Mouse (Mus musculus) layer of hippocampus, adult 9-10 months (tissue): ENCODE measurements around the gene Smco2.
A peak's percentile ranks its signal among the peaks of the same experiment; 100 is the strongest.
"Not testable (repeated sequence)": the region's sequence is repeated elsewhere in the genome, so short reads cannot be mapped to it uniquely, and the experiment has no call there.

Experiments
- DNase-seq: peaks from one replicate; pipeline ENCODE4 v3.0.0; 2022; ENCODE audit warnings: low spot score

Gene Smco2

DNA sequence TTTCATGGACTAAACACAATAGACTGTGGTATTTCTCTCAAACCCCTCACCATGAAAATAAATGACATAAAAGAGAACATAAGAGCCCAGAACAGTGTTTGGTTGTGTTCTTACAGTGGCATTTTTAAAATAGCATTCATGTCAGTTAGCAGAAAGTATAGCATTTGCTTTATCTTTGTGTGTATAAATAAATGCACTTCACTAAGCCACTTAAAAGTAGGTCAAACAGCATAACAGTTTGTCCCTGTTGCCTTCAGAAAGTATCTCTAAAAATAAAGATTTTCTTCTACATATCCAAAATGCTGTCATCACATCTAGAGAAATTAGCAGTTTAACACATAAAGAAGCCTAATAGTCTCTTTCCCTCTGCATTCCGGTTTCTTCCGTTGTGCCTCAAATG is 7.5 kb downstream of the Smco2 start:
- no peak for DNase-seq

DNA sequence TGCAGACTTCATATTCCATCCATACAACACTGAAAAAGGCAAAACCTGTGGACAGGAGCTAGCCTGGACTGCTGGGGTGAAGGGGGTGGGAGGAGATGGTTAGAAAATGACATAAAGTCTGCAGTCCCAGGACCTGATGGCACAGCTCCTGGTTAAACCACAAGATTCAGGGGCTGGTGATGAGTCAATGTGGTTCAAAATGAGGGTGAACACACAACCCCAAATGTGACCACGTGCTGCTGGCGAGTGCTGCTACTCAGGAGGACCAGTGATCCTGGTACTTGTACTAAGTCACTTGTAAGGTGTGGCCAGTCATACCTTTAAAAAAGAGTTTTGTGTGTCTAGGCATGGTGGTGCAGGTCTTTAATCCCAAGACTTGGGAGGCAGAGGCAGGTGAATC is 13.2 kb downstream of the Smco2 start:
- DNase-seq, result no peak

DNA sequence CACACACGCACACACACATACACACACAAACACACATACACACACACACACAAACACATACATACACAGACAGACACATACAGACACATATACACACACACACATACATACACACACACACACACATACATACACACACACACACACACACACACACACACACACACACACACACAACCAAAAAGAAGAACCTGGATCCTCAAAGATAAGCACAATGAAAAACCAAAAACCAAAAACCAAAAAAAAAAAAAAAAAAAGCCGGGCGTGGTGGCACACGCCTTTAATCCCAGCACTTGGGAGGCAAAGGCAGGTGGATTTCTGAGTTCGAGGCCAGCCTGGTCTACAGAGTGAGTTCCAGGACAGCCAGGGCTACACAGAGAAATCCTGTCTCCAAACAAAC is 14.5 kb downstream of the Smco2 start:
- not testable (repeated sequence) for DNase-seq

DNA sequence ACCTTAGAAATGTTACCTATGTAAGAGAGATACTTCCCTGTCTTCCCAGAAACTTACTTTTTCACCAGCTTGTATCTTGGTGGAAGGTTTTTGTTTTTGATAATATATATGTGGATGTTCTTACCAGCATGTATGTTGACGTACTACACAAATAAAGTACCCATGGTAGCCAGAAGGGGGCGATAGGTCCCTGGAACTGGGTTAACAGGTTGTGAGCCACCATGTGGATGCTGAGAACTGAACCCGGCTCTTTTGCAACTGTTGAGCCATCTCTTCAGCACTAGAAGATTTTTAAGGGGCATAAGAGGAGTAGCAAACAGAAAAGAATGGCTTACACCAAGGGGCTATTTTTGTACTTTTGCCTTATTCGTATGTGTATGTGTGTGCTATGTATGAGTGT is 15.8 kb downstream of the Smco2 start:
- DNase-seq, result no peak

DNA sequence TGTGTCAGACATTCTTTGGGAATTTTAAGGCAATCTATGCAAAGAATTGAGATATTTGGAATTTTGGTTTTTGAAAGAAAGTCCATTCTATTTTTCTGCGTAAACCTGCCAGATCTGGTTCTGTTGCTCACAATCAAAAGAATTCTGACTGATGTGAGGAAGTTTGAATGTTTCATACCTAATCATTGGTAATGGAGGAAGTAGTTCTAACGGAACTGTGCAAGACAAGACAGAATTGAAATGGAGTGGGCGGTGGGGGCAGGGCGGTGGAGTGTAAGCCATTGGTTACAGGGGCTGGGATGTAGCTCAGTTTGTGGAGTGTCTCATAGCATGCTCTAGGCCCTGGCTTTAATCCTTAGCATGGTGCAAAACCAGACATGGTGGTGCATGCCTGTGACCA is 22.1 kb downstream of the Smco2 start:
- DNase-seq, result no peak

DNA sequence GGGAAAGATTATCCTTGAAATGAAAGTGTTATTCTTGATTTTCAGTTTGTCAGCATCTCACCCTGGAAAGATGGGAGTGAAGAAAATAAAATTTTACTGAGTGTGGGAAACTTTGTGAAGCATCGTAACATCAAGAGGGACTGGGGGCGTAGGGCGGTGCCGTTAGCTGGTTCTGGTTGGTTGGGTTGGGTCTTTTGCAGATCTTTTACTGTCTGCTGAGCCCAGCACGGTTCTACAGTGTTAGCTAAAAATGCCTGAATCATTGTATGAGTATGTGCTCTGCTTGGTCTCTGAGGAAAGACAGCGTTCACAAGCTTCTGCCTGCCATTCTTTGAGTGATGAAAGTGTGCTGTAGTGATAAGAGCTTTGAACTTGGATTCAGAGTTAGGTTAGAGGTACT is 24.5 kb downstream of the Smco2 start:
- DNase-seq, result no peak

DNA sequence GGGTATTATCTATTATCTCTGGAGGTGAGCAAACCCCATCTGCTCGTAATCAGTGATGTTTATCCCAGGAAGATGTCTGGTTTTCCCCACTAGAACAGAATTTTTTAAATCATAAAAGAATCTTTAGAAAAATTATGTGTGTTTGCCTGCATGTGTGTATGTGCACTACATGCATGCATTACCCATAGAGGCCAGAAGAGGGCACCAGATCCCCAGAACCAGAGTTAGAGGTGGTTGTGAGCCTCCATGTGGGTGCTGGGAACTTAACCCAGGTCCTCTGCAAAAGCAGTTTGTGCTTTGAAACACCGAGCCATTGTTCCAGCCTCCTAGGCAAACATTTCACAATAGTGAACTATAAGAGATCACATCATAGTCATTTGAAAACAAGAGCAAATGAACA is 26.9 kb downstream of the Smco2 start:
- no peak for DNase-seq

DNA sequence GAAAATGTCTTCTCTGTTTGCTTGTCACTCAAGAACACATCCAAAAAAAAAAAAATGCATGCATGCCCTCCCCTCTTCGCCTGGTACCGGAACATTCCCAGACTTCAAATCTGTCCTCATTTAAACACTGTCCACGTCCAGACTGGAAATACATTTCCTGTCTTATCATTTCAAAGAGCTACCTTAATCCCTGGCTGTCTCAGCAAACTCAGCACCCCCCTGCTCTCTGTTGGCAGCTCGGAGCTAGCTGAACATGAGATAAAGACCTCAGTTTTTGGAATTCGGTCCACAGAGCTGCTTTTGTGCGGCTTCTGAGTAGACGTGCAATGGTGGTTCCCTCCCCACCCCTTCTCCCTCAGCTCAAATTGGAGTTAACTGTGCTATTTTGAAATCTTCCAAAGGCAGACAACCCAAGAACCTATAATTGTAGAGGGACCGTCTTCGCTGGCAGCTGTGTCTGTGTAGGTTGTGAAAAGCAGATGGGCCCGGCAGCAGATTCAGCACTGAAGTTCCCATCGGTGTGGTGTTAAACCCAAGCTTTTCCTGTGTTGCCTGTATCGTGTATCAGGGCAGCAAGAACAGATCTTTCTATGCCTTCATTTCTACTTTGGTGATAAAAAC is 27.6 kb downstream of the Smco2 start:
- DNase-seq, result no peak

DNA sequence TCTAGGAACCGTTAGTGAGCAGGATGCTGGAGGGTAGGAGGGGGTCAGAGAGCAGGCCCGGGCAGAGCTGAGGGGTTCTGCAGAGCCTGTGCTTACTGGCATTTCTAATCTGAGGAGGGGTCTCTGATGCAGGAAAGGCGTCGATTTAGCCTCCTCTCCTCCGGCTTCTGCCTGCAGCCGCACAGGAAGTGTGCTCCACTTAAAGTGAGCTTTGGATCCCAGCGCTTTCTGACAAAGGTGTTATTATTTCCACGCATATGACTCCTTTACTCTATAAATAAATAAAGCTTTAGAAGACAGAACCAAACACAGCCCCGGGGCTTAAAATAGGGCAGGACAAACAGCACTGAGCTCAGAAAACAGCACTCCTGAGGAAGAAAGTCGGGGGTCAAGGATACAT is 29.0 kb downstream of the Smco2 start:
- no peak for DNase-seq

DNA sequence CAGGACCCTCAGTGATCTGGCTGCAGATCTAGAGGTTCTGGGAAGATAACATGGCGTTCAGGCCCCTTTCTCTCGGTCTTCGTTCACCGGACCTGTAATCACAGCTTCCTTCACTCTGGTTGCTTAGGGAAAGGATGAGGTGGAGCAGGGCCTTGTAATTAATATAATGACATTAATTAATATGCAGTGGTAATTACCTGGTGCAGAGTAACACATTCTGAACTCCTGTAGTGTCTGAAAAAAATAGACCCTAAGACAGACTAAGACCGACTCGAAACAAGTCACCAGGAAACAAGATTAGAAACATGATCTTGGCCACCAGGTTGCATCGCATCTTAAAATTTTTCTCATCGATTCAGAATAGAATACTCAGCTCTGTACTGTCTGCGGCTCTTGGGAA is 30.0 kb downstream of the Smco2 start:
- no peak for DNase-seq

DNA sequence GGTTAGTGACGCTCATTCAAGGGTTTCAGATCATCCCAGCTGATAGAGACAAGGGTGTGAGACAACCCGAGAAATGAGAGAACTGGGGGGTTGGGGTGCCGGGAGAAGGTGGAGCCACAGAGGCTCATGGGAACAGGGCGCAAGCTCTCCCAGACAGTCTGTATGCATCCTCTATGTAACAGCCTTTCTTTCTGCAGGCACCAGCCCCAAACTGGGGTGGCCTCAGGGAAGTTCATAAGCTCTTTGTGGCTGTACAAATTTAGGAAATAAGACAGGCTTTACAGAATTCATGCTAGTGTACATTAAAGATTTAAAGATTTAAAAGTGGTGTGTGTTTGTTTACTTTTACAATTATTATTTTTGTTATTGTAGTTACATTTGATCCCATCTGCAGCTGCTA is 30.4 kb downstream of the Smco2 start:
- DNase-seq, result no peak

DNA sequence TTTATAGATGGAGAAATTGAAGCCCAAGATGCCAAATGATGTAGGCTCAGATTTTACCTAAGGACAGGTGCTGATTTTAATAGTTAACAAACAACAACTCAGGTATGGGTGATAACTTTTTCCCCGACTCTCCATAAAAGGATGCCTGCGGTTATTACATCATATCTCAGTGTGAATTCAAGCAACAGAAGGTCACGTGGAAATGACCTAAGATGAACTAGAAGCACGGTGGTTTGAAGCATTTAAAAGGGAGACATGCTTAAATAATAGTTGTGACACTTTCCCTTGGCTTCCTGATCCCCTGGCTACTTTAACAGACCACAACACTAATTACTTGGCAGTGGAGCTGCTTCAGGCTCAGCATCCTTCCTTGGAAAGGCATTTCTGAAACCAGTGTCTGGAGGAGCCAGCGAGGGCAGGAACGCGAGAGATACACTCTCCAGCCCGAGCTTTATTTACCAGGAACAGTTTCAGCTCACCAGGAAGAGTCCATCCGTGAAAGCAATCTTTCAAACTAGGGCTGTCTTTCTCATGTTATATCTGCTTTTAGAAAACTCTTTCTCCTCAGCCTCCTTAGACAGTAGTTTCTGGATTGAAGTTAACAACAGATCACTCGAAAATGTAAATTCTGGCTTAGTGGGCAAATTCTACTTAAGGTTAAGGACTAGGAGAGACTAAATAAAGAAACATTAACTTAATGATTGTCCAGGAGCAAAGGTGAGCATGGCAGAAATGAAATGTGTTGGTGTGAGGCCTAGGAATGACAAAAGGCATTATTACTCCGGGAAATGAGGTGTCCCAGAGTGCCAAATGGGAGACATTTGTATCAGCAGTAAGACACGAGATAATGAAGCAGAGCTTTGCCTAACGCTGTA is 32.2 kb downstream of the Smco2 start:
- no peak for DNase-seq

DNA sequence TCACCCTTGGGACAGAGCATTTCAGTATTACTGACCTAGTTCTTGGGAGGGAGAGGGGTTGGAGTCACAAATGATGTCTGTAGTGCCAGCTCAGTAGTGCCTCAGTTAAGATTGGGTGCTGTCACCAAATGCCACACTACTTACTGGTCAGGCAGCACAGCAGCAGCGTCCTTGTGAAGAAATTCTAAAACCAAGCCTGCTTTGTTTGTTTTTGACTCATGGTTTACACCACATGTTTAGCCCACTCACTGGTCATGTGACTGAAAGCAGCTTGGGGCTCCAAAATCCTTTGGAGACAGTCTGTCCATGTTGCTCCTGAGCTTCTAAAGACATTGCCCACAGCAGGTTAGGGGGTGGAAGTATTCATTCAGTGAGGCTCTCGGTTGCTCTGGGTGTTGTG is 33.5 kb downstream of the Smco2 start:
- DNase-seq, result no peak

DNA sequence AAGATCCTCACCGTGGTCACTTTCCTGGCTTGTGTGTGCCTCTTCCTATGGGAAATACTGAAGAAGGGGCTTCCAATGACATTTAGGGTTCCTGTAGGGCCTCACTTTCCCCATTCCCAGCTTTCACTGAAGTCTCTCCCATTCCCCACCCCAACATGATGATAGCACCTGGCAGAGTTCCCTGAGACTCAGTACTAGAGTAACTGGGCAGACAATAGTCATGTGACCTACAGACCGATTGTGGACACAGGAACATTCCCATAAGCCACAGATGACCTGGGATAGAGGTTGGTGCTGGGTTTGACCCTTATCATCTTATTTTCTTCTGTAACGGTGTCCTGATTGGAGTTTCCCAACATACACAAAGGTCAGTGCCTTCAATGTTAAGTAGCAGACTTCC is 34.3 kb downstream of the Smco2 start:
- no peak for DNase-seq

DNA sequence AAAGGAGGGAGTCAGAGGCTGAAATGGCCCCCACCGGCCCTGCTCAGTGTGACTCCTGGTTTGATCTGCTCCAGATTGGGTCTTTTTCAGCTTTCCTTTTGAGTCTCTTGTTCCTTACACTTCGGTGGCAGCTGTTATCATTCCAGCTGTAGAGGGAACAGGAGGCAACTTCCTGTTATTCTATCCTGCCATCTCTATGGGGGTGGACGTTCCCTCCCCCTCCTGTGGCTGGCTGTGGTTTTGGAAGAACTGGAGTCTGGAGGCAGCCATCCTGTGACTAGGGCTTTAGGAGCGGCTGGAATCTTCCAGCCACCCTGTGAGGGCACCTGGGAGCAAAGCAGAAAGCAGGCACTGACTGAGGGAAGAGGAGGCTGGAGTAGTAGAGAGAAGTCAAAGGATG is 34.9 kb downstream of the Smco2 start:
- DNase-seq, result no peak

DNA sequence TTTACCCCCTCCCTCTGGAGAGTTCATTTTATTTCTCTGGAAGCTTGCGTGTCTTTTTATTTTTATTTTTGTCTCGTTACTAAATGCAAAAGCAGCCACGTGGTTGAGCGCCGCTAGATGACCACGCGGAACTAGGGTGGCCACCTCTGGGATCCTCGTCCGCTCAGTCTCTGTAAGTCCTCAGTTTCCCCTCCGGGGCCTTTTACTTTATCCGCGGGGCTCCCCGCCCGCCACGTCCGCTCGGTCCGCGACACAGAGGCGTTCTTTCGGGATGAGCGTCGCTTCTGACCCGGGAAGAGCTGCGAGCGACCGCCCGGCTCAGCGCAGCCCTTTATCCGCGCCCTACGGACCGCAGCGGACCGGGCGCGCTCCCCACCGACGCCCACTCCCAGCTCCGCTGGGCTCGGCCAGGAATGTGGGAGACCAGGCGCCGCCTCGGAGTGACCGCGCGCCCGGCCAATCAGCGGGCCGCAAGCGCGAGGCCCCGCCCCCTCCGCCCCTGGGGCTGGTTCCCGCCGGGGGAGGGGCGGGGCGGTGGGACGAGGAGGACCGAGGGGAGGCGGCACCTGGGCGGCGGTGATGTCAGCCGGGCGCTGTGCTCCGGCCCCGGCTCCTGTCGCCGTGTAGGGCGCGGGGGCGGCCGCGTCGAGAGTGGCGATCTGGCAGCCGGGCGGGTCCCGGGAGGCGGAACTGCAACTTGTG is 38.2 kb downstream of the Smco2 start, which contains the start of gene Ppfibp1:
Gene Ppfibp1, plus strand, starts transcription at position 530 of the 702 bp plus-strand sequence.
- peak; percentile 62 for DNase-seq

DNA sequence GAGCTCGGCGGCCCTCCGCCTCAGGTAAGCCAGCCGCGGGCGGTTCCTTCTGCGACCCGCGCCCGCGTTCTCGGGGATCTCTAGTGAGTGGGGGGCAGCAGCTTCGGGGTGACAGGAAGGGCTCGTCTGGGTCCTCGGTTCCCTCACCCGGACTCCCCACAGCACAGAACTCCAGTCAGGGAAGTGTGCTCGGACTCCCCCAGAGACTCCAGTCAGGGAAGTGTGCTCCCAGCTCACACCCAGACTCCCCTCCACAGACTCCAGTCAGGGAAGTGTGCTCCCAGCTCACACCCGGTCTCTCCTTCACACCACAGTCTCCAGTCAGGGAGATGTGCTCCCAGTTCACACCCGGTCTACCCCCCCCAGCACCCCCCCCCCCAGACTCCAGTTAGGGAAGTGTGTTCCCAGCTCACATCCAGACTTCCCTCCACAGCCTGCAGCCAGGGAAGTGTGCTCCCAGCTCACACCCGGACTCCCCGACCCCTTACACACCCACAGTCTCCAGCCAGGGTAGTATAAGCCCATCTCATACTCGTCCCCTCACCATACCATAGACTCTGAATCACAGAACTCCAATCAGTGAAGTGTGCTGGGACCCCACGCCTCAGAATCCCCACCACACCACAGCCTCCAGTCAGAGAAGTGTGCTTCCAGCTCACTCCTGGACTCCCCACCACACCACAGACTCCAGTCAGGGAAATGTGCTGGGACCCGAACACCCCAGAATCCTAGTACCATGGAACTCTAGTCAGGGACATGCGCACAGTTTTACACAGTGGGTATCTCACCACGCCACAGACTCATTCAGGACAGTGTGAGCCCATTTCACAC is 39.0 kb downstream of the Smco2 start:
- no peak for DNase-seq

DNA sequence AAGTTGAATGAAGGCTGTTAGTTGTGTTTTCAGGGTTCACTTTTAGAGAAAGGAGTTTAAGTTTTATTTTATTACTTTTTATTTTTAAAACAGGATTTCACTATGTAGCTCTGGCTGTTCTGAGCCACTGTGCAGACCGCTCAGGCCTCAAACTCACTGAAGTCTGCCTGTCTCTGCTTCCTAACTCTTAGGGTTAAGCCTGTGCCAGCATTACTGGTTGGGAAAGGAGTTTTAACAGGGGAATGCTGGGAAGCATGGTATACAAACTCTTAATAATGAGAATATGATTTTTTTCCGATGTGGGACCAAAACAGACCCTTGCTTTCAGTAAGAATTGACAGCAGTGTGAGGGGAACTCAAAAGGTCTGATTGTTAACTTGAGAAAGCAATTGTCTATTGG is 40.3 kb downstream of the Smco2 start:
- DNase-seq, result no peak

DNA sequence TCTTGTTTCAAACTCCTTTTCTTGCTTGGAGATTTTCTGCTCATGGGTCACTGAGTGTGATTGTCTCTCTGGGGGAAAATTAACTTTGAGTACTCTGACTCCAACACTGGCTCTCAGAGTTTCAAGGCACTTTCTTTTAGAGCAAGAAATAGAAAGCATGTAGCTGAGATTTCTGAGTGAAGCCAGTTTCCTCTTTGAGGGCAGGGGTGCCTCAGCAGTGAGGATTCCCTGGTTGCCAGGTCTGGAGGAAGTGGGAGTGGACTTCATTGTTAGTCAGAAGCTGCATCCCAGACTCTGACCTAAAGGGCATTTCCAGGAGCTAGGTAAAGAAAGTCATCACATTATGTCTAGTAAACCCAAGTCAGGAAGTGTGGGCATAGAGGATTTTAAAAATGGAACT is 40.7 kb downstream of the Smco2 start:
- DNase-seq, result no peak

DNA sequence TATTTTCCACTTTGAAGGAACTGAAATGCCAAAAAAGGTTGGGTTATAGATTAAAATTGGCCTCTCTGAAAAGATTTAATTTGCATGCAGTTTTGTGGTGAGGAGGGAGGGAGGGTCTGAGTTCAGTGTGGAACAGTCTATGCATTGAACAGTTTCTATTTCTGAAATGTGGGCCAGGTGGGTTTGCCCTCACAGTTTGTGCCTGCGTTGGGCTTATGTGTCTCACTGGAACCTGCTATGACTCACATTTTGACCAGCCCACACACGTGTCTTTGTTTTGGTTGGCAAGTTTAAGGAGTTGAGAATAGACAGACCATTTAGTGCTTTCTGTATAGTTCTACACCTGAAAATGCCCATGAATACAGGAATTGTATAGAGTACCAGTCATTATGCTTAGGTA is 44.0 kb downstream of the Smco2 start:
- DNase-seq, result no peak

DNA sequence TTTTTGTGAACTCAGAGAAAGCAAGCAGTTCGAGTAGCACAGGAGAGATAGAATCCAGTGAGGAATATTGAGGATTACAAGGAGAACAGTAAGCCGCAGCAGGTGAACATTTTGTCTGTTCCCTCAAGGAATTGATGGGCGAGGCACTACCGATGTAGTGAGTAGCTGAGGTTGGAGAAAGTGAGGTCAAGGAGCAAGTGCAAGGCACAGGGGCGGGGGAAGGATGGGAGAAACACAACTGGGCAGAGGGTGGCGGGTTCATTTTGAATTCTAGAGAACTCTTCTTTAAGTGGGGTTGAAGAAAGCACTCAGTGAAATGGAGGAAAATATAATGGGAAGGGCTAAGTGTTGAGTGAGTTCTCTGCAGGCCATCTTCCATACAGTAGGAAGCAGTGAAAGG is 48.8 kb downstream of the Smco2 start:
- no peak for DNase-seq

DNA sequence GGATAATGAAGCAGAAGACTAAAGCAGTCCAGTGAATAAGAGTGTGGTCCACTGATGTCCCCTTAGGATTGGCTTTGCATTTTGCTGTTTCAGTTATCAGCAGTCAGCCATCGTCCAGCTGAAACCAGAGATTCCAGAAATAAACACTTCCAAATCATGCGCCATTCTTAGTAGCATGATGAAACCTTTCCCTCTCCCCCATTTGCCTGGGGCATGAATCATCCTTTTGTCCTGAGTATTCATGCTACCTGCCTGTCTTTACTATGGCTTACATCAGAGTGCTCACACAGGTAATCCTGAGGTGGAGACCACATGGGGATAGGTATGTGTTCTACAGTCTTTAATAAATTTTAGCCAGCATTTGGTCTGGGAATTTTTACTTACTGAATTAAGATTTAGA is 49.7 kb downstream of the Smco2 start:
- no peak for DNase-seq
